Mouse (Mus musculus) small intestine, adult 2 months (tissue): ENCODE results near the gene Tspan12. TPM values are rescaled to one million over a fixed set of nuclear protein-coding genes. Genes with fewer than 3 reads are reported as not detected.

Experiments used
- H3K27ac ChIP-seq: fragments of 200-500 bp; 2 replicates; pipeline ENCODE4 v1.5.1; 2012; ENCODE audit warnings: low read depth, low read length, control low read depth, inconsistent platforms; ENCODE audit not compliant: insufficient read depth
- H3K27me3 ChIP-seq: fragments of 200-500 bp; 2 replicates; pipeline ENCODE4 v1.6.1; 2012; ENCODE audit warnings: mild to moderate bottlenecking, moderate library complexity, low read length, inconsistent platforms; ENCODE audit not compliant: control insufficient read depth, insufficient read depth
- H3K36me3 ChIP-seq: fragments of 200-500 bp; 2 replicates; pipeline ENCODE4 v1.6.1; 2012; ENCODE audit warnings: mild to moderate bottlenecking, low read length, control low read depth, inconsistent platforms; ENCODE audit not compliant: control insufficient read depth, insufficient read depth
- H3K4me1 ChIP-seq: fragments of 200-500 bp; 2 replicates; pipeline ENCODE4 v1.6.1; 2012; ENCODE audit warnings: low read length, inconsistent platforms, mixed read lengths; ENCODE audit not compliant: control insufficient read depth, insufficient read depth, insufficient read length
- H3K4me3 ChIP-seq: fragments of 200-500 bp; 2 replicates; pipeline ENCODE4 v1.5.1; 2012; ENCODE audit warnings: low read depth, mild to moderate bottlenecking, control low read depth, inconsistent platforms, low read length, moderate library complexity
- CTCF ChIP-seq: fragments of 200-500 bp; IDR thresholded peaks from 2 replicates; pipeline ENCODE4 v1.5.1; 2012; ENCODE audit warnings: low read depth, mild to moderate bottlenecking, control low read depth, inconsistent platforms, low read length, moderate library complexity, mixed read lengths; ENCODE audit not compliant: insufficient replicate concordance, insufficient read length; ENCODE audit errors: extremely low read depth
- POLR2A ChIP-seq: fragments of 200-500 bp; IDR thresholded peaks from 2 replicates; pipeline ENCODE4 v1.6.1; 2012; ENCODE audit warnings: low read depth, mild to moderate bottlenecking, control low read depth, inconsistent platforms, low read length, moderate library complexity
- whole genome bisulfite sequencing: fragments of 180-500 bp; shearing (Covaris S2); methylation state at CpG from one replicate; pipeline ENCODE4 v1.1.7; 2018; 5-methylcytosine and 5-hydroxymethylcytosine counted together
- polyA plus RNA-seq: library from polyadenylated mRNA; depleted of rRNA; stranded (reverse); fragments of >200 nt; gene quantifications from 2 replicates; pipeline ENCODE4 v1.2.3, GENCODE M21; 2012

The Tspan12 gene
- polyA plus RNA-seq, 1 experiment = 1.3 TPM

DNA sequence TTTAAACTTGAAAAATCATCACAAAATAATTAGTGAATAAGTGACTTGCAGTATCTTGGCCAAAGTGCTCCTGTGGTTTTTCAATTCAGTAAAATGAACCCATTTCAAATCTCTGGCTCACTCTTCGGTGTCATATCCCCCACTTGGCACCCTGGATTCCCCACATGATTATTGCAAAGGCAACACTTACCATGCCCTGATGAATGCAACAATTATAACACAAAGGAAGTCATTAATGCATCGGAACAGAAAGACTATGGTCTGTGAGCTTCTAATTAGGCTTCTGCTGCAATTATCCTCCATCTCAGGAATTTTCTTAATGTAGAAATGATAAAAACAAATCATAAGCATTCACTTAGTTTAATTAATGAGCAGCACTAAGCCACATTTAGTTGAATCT is 9.0 kb upstream of the Tspan12 start:
- 82% methylated on average over 2 of the region's 2 CpGs for WGBS
- H3K4me3 ChIP-seq = no peak overlapping the region
- no peak overlapping the region for H3K27ac ChIP-seq
- no peaks in the 10 kb centered on the region for H3K36me3 ChIP-seq
- H3K4me1 ChIP-seq = no peaks in the 10 kb centered on the region
- TF ChIP-seq POLR2A (no peak), CTCF (no peak)
- no peaks in the 10 kb centered on the region for H3K27me3 ChIP-seq

DNA sequence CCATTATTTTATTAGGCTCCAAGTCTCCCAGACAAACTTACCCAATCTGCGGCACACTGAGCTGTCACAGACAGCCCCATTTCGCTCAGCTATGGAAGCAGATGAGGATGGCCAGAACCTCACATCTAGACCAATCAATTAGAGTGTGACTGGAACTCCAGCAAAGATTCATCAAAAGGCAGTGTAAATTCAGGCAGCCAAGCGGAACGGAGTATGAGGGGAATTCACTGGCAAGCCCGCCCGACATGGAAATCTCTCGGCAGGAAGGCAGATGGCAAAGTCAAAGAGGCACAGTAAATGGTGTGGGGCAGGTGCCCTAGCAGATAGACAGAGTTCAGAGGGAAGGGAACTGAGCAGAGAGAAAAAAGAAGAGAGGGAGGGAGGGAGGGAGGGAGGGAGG is 5.5 kb upstream of the Tspan12 start:
- TF ChIP-seq CTCF = no peak
- TF ChIP-seq POLR2A = no peak
- no peak overlapping the region for H3K27ac ChIP-seq
- H3K4me1 ChIP-seq = peaks cover 5% of the 10 kb centered on the region; the same call in 1 of the 2 replicates
- WGBS = 61% methylated on average over 7 of the region's 7 CpGs
- H3K4me3 ChIP-seq = no peak overlapping the region
- H3K27me3 ChIP-seq = no peaks in the 10 kb centered on the region
- H3K36me3 ChIP-seq = no peaks in the 10 kb centered on the region

DNA sequence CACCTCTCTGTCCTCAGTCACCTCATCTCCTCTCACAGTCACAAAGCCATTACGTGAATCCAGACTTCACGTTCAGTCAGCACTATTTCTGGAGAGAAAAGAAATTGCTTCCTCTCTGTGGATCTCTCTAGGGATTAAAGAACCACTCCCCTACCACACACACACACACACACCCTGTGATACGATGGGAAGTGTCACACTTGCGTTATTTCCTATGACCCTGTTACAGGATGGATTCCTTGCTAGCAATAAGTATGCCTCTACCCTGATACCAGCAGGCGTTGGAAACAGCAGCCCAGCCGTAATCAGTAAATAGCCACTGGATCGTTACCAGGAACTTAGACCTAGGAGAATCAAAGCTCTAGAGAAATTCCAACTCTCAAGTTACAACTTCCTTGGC is 3.6 kb upstream of the Tspan12 start:
- Histone ChIP-seq H3K4me1 (peaks cover 7% of the 10 kb centered on the region), H3K36me3 (no peaks in the 10 kb centered on the region), H3K4me3 (no peak overlapping the region), H3K27ac (no peak overlapping the region), H3K27me3 (no peaks in the 10 kb centered on the region)
- 13% methylated on average over 7 of the region's 7 CpGs for WGBS
- TF ChIP-seq POLR2A (no peak), CTCF (no peak)

DNA sequence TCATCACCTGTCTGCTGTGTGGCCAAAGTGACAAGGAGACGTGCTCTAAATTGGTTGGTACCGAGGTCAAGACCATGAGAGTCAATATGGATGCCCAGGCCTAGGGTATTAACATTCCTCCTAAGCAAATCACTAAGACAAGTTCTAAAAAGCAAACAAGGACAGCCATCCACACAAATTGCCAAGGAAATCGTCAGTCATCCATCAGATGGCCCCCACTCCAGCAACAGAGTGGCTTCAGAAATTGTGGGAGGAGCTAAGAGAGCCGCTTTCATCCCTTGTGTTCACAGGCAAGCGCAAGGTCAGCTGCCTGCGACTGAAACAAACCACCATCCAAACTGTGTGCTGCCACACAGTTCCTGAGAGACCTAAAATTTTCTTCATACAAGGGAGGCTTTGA is 1.0 kb upstream of the Tspan12 start:
- WGBS = 43% methylated on average over 6 of the region's 6 CpGs
- H3K36me3 ChIP-seq = no peaks in the 10 kb centered on the region
- no peaks in the 10 kb centered on the region for H3K27me3 ChIP-seq
- peaks cover 7% of the 10 kb centered on the region for H3K4me1 ChIP-seq
- TF ChIP-seq POLR2A = no peak
- no peak for TF ChIP-seq CTCF
- H3K4me3 ChIP-seq = no peak overlapping the region
- H3K27ac ChIP-seq = no peak overlapping the region

DNA sequence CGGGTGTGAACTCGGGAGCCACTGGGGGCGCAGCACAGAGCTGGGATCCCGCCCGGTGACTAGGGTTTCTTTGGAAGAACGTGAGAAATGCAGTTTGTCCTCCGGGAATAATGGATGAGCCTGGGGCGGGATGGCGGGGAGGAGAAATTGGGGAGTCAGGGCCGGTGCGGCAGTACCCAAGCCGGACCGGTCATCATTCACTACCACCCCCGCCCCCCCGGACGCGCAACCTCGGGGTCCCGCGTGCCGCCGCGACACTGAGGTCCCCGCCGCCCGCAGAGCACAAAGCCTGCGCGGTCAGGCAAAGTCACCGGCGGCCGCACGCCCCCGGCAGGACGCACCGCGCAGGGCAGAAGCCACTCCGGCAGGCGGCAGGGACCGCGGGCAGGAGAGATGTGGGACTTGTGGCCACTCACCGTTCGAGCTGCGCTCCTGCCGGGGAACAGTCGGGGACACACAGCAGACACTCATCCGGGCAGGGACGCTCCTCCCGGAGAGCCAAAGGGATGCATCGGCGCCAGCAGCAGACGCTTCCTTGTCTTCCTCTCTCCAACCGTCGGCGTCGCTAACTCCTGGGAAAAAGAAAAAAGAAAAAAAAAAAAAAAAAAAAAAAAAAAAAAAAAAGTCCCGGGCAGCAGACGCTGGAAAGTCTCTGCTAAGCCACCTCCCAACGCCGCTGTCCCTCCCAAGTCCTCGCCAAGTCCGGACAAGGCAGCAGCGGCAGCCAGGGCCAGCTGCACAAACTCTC is 545 bp downstream of the Tspan12 start:
- Histone ChIP-seq H3K4me3 (peak overlapping the region; percentile 88), H3K4me1 (peaks cover 7% of the 10 kb centered on the region), H3K27ac (peak overlapping the region; percentile 77), H3K36me3 (no peaks in the 10 kb centered on the region), H3K27me3 (no peaks in the 10 kb centered on the region)
- peak; percentile 33; the same call in 1 of the 2 replicates for TF ChIP-seq POLR2A
- TF ChIP-seq CTCF = peak; percentile 15; the same call in 1 of the 2 replicates
- 1% methylated on average over 62 of the region's 62 CpGs for WGBS

DNA sequence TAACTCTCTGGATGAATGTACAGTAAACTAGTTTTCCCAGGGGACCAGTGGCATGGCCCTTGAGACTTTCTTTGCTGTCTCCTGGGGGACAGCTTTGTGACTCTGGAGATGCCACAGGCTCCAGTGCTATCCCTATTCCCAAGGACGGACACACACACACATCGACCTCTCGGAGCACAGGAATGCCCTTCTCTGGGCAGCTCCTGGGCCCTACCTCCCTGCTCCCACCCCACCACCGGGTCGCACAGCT is 1.0 kb downstream of the Tspan12 start:
- Histone ChIP-seq H3K36me3 (no peaks in the 10 kb centered on the region), H3K27me3 (no peaks in the 10 kb centered on the region), H3K4me3 (peak overlapping the region; percentile 88), H3K27ac (no peak overlapping the region; the same call in 1 of the 2 replicates), H3K4me1 (peaks cover 7% of the 10 kb centered on the region)
- under 1% methylated on average over 5 of the region's 5 CpGs for WGBS
- TF ChIP-seq CTCF (no peak), POLR2A (no peak)

DNA sequence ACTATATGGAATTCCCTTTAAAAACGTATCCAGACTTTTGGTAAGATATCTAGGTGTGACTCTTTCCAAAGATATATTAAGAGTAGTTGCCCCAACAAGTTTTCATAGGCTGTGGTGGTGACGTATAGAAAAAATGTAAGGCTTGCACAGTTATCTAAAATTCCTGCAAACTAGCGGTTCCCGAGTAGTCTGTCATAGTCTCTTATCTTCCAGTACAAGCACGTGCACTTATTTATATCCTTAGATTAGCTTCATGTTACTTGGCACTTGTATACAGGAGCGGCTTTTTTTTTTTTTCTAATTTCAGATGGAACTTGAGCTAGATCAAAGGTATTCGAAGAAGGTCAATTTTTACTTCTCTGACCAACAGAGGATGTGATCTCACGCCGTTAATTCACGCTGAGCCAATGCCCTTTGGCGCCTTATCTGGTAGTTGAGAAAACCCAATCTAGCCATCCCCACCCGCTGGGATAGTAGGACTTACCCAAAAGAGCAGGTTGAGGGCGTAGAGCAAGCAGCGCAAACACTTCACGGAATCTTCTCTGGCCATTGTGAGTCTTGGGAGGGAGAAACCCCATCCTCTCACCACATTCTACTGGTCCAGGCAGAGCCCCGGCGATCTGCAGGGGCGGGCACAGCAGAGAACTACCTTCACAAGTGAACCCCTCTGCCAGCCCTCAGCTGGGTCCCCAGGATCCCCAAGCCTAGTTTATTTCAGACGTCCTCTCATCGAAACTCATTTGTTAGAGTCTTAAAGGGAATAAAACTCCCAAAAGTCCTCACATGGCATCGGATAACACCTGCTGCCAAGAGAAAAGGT is 1.6 kb downstream of the Tspan12 start:
- 9% methylated on average over 21 of the region's 21 CpGs for WGBS
- Histone ChIP-seq H3K27me3 (no peaks in the 10 kb centered on the region), H3K4me3 (peak overlapping the region; percentile 88), H3K27ac (no peak overlapping the region), H3K36me3 (no peaks in the 10 kb centered on the region; the same call in 1 of the 2 replicates), H3K4me1 (peaks cover 4% of the 10 kb centered on the region)
- TF ChIP-seq CTCF (no peak), POLR2A (no peak)
